Mouse (Mus musculus): ENCODE results near the gene Rab17. TPM values are rescaled to one million over a fixed set of nuclear protein-coding genes. Genes with fewer than 3 reads are reported as not detected.

The Rab17 gene
- polyA plus RNA-seq, 1 experiment = 0.12 TPM

GRCm38 (mm10) chr1:91001871-91002539 lies 32.5 kb upstream of the Rab17 start:
- Histone ChIP-seq H3K4me1 (ENCODE audit: control insufficient read depth, insufficient read depth, low read length) (peaks cover 16% of the 10 kb centered on the region), H3K4me3 (ENCODE audit: control insufficient read depth, low read depth, low read length) (no peak overlapping the region), H3K27ac (ENCODE audit: control insufficient read depth, insufficient read depth, low read depth, low read length) (no peak overlapping the region), H3K36me3 (ENCODE audit: control insufficient read depth, insufficient read depth, low read length) (no peaks in the 10 kb centered on the region), H3K27me3 (ENCODE audit: control insufficient read depth, insufficient read depth, low read length) (no peaks in the 10 kb centered on the region; the same call in 1 of the 2 replicates)
- no peak for TF ChIP-seq CTCF (IDR thresholded peaks at IDR 0.05; ENCODE audit: control insufficient read depth, insufficient read depth, insufficient replicate concordance, low read depth, low read length)
- TF ChIP-seq POLR2A (IDR thresholded peaks at IDR 0.05; ENCODE audit: control insufficient read depth, low read depth, low read length) = no peak

GRCm38 (mm10) chr1:91001101-91001500 lies 31.6 kb upstream of the Rab17 start:
- Histone ChIP-seq H3K27ac (ENCODE audit: control insufficient read depth, insufficient read depth, low read depth, low read length) (no peak overlapping the region), H3K36me3 (ENCODE audit: control insufficient read depth, insufficient read depth, low read length) (no peaks in the 10 kb centered on the region), H3K27me3 (ENCODE audit: control insufficient read depth, insufficient read depth, low read length) (no peaks in the 10 kb centered on the region; the same call in 1 of the 2 replicates), H3K4me3 (ENCODE audit: control insufficient read depth, low read depth, low read length) (no peak overlapping the region), H3K4me1 (ENCODE audit: control insufficient read depth, insufficient read depth, low read length) (peaks cover 16% of the 10 kb centered on the region)
- TF ChIP-seq CTCF (IDR thresholded peaks at IDR 0.05; ENCODE audit: control insufficient read depth, insufficient read depth, insufficient replicate concordance, low read depth, low read length) = no peak
- TF ChIP-seq POLR2A (IDR thresholded peaks at IDR 0.05; ENCODE audit: control insufficient read depth, low read depth, low read length) = no peak

- Histone ChIP-seq H3K4me1 (ENCODE audit: control insufficient read depth, insufficient read depth, low read length) (peaks cover 16% of the 10 kb centered on the region), H3K36me3 (ENCODE audit: control insufficient read depth, insufficient read depth, low read length) (no peaks in the 10 kb centered on the region), H3K27me3 (ENCODE audit: control insufficient read depth, insufficient read depth, low read length) (no peaks in the 10 kb centered on the region; the same call in 1 of the 2 replicates), H3K27ac (ENCODE audit: control insufficient read depth, insufficient read depth, low read depth, low read length) (no peak overlapping the region), H3K4me3 (ENCODE audit: control insufficient read depth, low read depth, low read length) (no peak overlapping the region)
- TF ChIP-seq CTCF (IDR thresholded peaks at IDR 0.05; ENCODE audit: control insufficient read depth, insufficient read depth, insufficient replicate concordance, low read depth, low read length) (no peak), POLR2A (IDR thresholded peaks at IDR 0.05; ENCODE audit: control insufficient read depth, low read depth, low read length) (no peak)
These were observed 30.6 kb upstream of the Rab17 start for GRCm38 (mm10) chr1:90999911-91000601.

- no peak overlapping the region for H3K27ac ChIP-seq (ENCODE audit: control insufficient read depth, insufficient read depth, low read depth, low read length)
- no peaks in the 10 kb centered on the region; the same call in 1 of the 2 replicates for H3K27me3 ChIP-seq (ENCODE audit: control insufficient read depth, insufficient read depth, low read length)
- H3K4me1 ChIP-seq (ENCODE audit: control insufficient read depth, insufficient read depth, low read length) = peaks cover 16% of the 10 kb centered on the region
- H3K4me3 ChIP-seq (ENCODE audit: control insufficient read depth, low read depth, low read length) = peak overlapping the region; percentile 89
- H3K36me3 ChIP-seq (ENCODE audit: control insufficient read depth, insufficient read depth, low read length) = no peaks in the 10 kb centered on the region
- TF ChIP-seq CTCF (IDR thresholded peaks at IDR 0.05; ENCODE audit: control insufficient read depth, insufficient read depth, insufficient replicate concordance, low read depth, low read length) (no peak), POLR2A (IDR thresholded peaks at IDR 0.05; ENCODE audit: control insufficient read depth, low read depth, low read length) (no peak)
These were observed 29.6 kb upstream of the Rab17 start for GRCm38 (mm10) chr1:90998891-90999611.

GRCm38 (mm10) chr1:90998268-90998890 lies 28.9 kb upstream of the Rab17 start, which contains the start of gene Lrrfip1:
Gene Lrrfip1 (plus strand): TSS chr1:90998737.
- Histone ChIP-seq H3K27me3 (ENCODE audit: control insufficient read depth, insufficient read depth, low read length) (no peaks in the 10 kb centered on the region; the same call in 1 of the 2 replicates), H3K36me3 (ENCODE audit: control insufficient read depth, insufficient read depth, low read length) (no peaks in the 10 kb centered on the region), H3K27ac (ENCODE audit: control insufficient read depth, insufficient read depth, low read depth, low read length) (peak within 1 kb of the TSS; percentile 12; the same call in 1 of the 2 replicates), H3K4me3 (ENCODE audit: control insufficient read depth, low read depth, low read length) (peak within 1 kb of the TSS; percentile 89), H3K4me1 (ENCODE audit: control insufficient read depth, insufficient read depth, low read length) (peaks cover 16% of the 10 kb centered on the region)
- TF ChIP-seq CTCF (IDR thresholded peaks at IDR 0.05; ENCODE audit: control insufficient read depth, insufficient read depth, insufficient replicate concordance, low read depth, low read length) = no peak
- TF ChIP-seq POLR2A (IDR thresholded peaks at IDR 0.05; ENCODE audit: control insufficient read depth, low read depth, low read length) = no peak

- Histone ChIP-seq H3K4me1 (ENCODE audit: control insufficient read depth, insufficient read depth, low read length) (peaks cover 16% of the 10 kb centered on the region), H3K36me3 (ENCODE audit: control insufficient read depth, insufficient read depth, low read length) (no peaks in the 10 kb centered on the region), H3K27me3 (ENCODE audit: control insufficient read depth, insufficient read depth, low read length) (no peaks in the 10 kb centered on the region; the same call in 1 of the 2 replicates), H3K4me3 (ENCODE audit: control insufficient read depth, low read depth, low read length) (no peak overlapping the region), H3K27ac (ENCODE audit: control insufficient read depth, insufficient read depth, low read depth, low read length) (no peak overlapping the region)
- no peak for TF ChIP-seq POLR2A (IDR thresholded peaks at IDR 0.05; ENCODE audit: control insufficient read depth, low read depth, low read length)
These were observed 28.2 kb upstream of the Rab17 start for GRCm38 (mm10) chr1:90997641-90998040.
